Mouse (Mus musculus) C2C12 (cell line): ENCODE data around the gene Pa2g4.

Experiments
- CTCF ChIP-seq: IDR thresholded peaks from one replicate; pipeline ENCODE4 v1.5.1; 2011; ENCODE audit not compliant: control insufficient read depth, insufficient read depth, insufficient read length
- MAX ChIP-seq: IDR thresholded peaks from one replicate; pipeline ENCODE4 v1.6.1; 2011; ENCODE audit warnings: mild to moderate bottlenecking, control low read depth
- MYOG ChIP-seq: IDR thresholded peaks from one replicate; pipeline ENCODE4 v1.6.1; 2011; ENCODE audit not compliant: control insufficient read depth, insufficient read length; ENCODE audit errors: extremely low read depth
- USF1 ChIP-seq: IDR thresholded peaks from one replicate; pipeline ENCODE4 v1.6.1; 2011; ENCODE audit warnings: low read depth, mild to moderate bottlenecking, control low read depth, moderate library complexity

DNA sequence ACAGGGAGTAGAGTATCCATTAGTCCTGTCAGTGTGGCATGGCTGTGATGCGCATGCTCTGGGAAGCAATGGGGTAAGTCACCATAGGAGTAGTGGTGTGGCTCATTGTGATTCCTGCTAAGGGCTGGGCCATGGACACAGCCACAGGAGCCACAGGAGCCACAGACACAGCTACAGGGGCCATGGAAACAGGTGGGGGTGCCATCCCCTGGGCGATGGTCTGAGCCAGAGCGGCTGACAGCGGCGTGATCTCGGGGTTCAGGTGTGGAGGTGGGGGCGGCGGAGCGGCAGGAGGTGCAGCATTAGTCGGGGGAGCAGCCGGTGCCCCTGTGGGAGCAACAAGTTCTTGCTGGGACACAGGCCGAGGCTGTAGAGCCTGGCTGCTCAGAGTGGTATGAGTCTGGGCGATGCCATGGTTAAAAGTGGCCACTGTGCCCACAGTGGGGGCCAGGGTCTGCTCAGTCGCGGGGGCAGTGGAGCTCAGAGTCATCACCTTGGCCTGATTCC is 21.6 kb downstream of the Pa2g4 start:
- no peak for TF ChIP-seq MYOG
- TF ChIP-seq CTCF, result no peak
- no peak for TF ChIP-seq MAX
- no peak for TF ChIP-seq USF1
